Mouse (Mus musculus): ENCODE measurements around the gene Elof1. TPM values are rescaled to one million over a fixed set of nuclear protein-coding genes. Genes with fewer than 3 reads are reported as not detected.
"Not testable (repeated sequence)": the region's sequence is repeated elsewhere in the genome, so short reads cannot be mapped to it uniquely, and the experiment has no call there.

The Elof1 gene
- polyA plus RNA-seq, 1 experiment = 49.8 TPM

DNA sequence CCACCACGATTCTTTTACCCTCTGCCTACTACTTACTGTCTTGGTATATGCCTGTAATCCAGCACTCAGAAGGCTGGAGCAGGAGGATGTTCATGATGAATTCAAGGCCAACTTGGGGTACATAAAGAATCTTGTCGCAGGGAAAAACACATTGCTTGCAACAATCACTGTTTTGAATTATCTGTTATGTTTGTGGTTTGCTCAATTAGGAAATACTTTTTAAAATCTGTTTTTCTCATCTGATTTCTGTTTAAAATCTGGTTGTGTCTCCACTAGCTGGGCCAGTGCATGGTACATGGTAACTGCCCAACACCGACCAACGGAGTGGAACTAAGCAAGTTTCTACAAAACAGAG is 32.3 kb downstream of the Elof1 start:
- no peaks in the 10 kb centered on the region for H3K27me3 ChIP-seq (ENCODE audit: control insufficient read depth, insufficient read depth, low read length, poor library complexity, severe bottlenecking)
- no peaks in the 10 kb centered on the region for H3K36me3 ChIP-seq (ENCODE audit: control insufficient read depth, insufficient read depth, low read length, poor library complexity, severe bottlenecking)
- no peaks in the 10 kb centered on the region for H3K4me1 ChIP-seq (ENCODE audit: control insufficient read depth, insufficient read depth, low read length)
- no peak for TF ChIP-seq POLR2A (IDR thresholded peaks at IDR 0.05; ENCODE audit: insufficient read depth, low read length)
- TF ChIP-seq CTCF (IDR thresholded peaks at IDR 0.05; ENCODE audit: low read depth, low read length) = no peak
- TF ChIP-seq EP300 (IDR thresholded peaks at IDR 0.05; ENCODE audit: insufficient read depth, low read depth, low read length) = no peak
- H3K9ac ChIP-seq (ENCODE audit: low read depth, poor library complexity, severe bottlenecking) = peak overlapping the region; percentile 58
- no peak overlapping the region for H3K27ac ChIP-seq (ENCODE audit: insufficient read depth, low read length)
- peak overlapping the region; percentile 84 for H3K4me3 ChIP-seq (ENCODE audit: low read depth, low read length)
- H3K9me3 ChIP-seq (replicated peaks; ENCODE audit: control insufficient read depth, insufficient read depth, low read length, poor library complexity, severe bottlenecking) = no peaks in the 10 kb centered on the region

DNA sequence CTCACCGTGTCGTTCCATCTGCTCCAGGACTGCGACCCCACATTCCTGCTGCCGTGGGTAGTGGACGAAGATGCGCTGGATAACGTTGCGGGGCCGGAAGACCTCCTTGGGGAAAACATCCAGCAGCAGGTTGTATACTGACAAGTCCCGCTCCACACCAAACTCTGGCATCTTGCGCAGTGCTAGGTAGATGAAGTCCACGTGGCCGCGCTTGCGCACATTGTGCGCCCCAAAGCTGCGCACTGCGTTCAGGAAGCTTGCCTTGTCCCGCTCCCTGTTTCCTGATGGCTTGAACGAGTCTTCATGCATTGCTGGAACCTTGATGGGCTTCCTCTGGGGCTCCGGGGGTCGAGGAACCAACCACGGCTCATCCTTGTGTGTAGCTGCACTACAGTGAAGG is 40.7 kb downstream of the Elof1 start:
- Histone ChIP-seq H3K36me3 (ENCODE audit: control insufficient read depth, insufficient read depth, low read length, poor library complexity, severe bottlenecking) (peaks cover 8% of the 10 kb centered on the region), H3K9me3 (replicated peaks; ENCODE audit: control insufficient read depth, insufficient read depth, low read length, poor library complexity, severe bottlenecking) (no peaks in the 10 kb centered on the region), H3K4me3 (ENCODE audit: low read depth, low read length) (peak overlapping the region; percentile 75), H3K27me3 (ENCODE audit: control insufficient read depth, insufficient read depth, low read length, poor library complexity, severe bottlenecking) (no peaks in the 10 kb centered on the region), H3K4me1 (ENCODE audit: control insufficient read depth, insufficient read depth, low read length) (no peaks in the 10 kb centered on the region), H3K27ac (ENCODE audit: insufficient read depth, low read length) (no peak overlapping the region), H3K9ac (ENCODE audit: low read depth, poor library complexity, severe bottlenecking) (peak overlapping the region; percentile 10; the same call in 1 of the 2 replicates)
- no peak for TF ChIP-seq CTCF (IDR thresholded peaks at IDR 0.05; ENCODE audit: low read depth, low read length)
- no peak for TF ChIP-seq EP300 (IDR thresholded peaks at IDR 0.05; ENCODE audit: insufficient read depth, low read depth, low read length)
- no peak for TF ChIP-seq POLR2A (IDR thresholded peaks at IDR 0.05; ENCODE audit: insufficient read depth, low read length)

DNA sequence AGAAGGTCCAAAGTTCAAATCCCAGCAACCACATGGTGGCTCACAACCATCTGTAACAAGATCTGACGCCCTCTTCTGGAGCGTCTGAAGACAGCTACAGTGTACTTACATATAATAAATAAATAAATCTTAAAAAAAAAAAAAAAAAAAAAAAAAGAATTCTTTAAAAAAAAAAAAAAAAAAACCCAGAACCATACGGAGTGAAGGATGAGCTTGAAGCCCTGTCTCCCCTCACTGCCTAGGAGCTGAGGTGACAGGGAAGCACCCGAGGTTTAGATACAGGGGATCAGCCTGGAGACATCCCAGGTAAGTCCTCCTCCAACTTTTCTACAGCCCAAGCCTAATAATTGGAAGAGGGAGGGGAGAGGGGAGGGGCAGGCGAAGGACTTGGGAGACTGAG is 41.2 kb downstream of the Elof1 start:
- Histone ChIP-seq H3K9ac (ENCODE audit: low read depth, poor library complexity, severe bottlenecking) (peak overlapping the region; percentile 10; the same call in 1 of the 2 replicates), H3K4me3 (ENCODE audit: low read depth, low read length) (peak overlapping the region; percentile 75)
- not testable (repeated sequence) for H3K27me3 ChIP-seq (ENCODE audit: control insufficient read depth, insufficient read depth, low read length, poor library complexity, severe bottlenecking); H3K36me3 ChIP-seq (ENCODE audit: control insufficient read depth, insufficient read depth, low read length, poor library complexity, severe bottlenecking); H3K27ac ChIP-seq (ENCODE audit: insufficient read depth, low read length); H3K9me3 ChIP-seq (replicated peaks; ENCODE audit: control insufficient read depth, insufficient read depth, low read length, poor library complexity, severe bottlenecking); H3K4me1 ChIP-seq (ENCODE audit: control insufficient read depth, insufficient read depth, low read length)

DNA sequence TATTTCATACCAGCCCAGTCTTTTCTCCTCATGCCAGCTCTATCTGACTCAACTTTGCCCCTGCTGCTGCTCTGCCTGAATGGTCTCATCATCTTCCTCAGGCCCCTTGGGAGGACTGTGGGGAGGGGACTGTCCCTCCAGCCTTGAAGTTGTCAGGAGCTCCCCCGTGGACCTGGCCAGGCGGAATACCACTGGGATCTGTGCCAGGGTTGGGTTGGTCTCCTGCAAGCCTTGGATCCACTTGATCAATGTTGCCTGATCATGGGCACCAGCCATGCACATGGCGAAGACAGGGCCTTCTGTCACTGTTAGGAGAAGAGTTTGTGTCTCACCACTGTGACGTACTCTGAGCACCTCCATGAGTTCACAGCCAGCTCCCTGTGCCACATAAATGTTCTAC is 44.7 kb downstream of the Elof1 start:
- no peaks in the 10 kb centered on the region for H3K9me3 ChIP-seq (replicated peaks; ENCODE audit: control insufficient read depth, insufficient read depth, low read length, poor library complexity, severe bottlenecking)
- no peak overlapping the region for H3K9ac ChIP-seq (ENCODE audit: low read depth, poor library complexity, severe bottlenecking)
- no peaks in the 10 kb centered on the region for H3K27me3 ChIP-seq (ENCODE audit: control insufficient read depth, insufficient read depth, low read length, poor library complexity, severe bottlenecking)
- no peaks in the 10 kb centered on the region for H3K4me1 ChIP-seq (ENCODE audit: control insufficient read depth, insufficient read depth, low read length)
- no peak for TF ChIP-seq EP300 (IDR thresholded peaks at IDR 0.05; ENCODE audit: insufficient read depth, low read depth, low read length)
- TF ChIP-seq POLR2A (IDR thresholded peaks at IDR 0.05; ENCODE audit: insufficient read depth, low read length) = no peak
- TF ChIP-seq CTCF (IDR thresholded peaks at IDR 0.05; ENCODE audit: low read depth, low read length) = no peak
- no peak overlapping the region for H3K27ac ChIP-seq (ENCODE audit: insufficient read depth, low read length)
- H3K36me3 ChIP-seq (ENCODE audit: control insufficient read depth, insufficient read depth, low read length, poor library complexity, severe bottlenecking) = peaks cover 8% of the 10 kb centered on the region
- H3K4me3 ChIP-seq (ENCODE audit: low read depth, low read length) = no peak overlapping the region

DNA sequence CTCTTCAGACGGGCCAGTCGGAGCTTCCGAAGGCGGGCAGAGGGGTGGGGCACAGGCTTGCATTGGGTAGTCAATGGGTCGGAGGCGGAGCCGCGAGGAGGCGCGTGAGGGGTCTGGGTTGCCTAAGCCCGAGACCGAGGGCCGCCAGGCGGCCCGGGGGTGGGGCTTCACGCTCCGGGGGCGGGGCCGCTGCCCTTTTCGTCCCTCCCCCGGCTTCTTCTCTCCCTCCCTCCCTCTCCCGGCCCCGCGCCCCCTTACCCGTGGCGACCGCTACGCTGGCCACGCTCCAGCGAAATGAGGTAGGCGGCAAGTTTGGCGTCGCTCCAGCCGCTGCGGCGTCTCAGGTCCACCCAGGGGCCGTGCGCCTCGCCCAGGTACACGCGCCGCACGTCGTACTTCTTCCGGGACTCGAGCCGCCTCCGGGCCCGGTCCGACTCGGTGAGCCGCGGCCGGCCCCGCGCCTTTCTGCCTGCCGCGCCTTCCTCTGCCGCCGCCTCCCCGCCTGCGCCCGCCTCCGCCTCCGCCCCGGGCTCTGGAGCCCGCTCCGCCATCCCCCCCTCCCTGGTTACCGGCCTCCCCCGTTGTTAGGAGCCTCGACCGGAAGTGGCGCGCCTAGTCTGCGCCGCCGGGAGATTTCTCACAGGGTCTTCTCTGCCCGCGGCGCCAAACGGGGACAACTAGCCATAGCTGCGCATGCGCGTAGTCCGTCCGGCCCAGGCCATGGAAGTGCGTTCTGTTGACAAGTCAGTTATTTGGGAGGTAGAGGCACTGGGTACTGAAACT is 46.0 kb downstream of the Elof1 start, which contains the start of the genes Gm49318 and Zfp653:
Gene Gm49318 (minus strand): TSS at position 469 of the 783 bp plus-strand sequence.
Gene Zfp653 (minus strand): TSS at position 586 of the 783 bp plus-strand sequence.
- Histone ChIP-seq H3K9me3 (replicated peaks; ENCODE audit: control insufficient read depth, insufficient read depth, low read length, poor library complexity, severe bottlenecking) (no peaks in the 10 kb centered on the region), H3K9ac (ENCODE audit: low read depth, poor library complexity, severe bottlenecking) (peak within 1 kb of the TSS; percentile 98), H3K36me3 (ENCODE audit: control insufficient read depth, insufficient read depth, low read length, poor library complexity, severe bottlenecking) (peaks cover 8% of the 10 kb centered on the region), H3K4me1 (ENCODE audit: control insufficient read depth, insufficient read depth, low read length) (no peaks in the 10 kb centered on the region), H3K27ac (ENCODE audit: insufficient read depth, low read length) (peak within 1 kb of the TSS; percentile 71), H3K27me3 (ENCODE audit: control insufficient read depth, insufficient read depth, low read length, poor library complexity, severe bottlenecking) (no peaks in the 10 kb centered on the region), H3K4me3 (ENCODE audit: low read depth, low read length) (peak within 1 kb of the TSS; percentile 78)
- no peak for TF ChIP-seq CTCF (IDR thresholded peaks at IDR 0.05; ENCODE audit: low read depth, low read length)
- TF ChIP-seq POLR2A (IDR thresholded peaks at IDR 0.05; ENCODE audit: insufficient read depth, low read length) = no peak
- 0 out of 2 replicates have a peak, but pooled peaks have one; percentile 22 for TF ChIP-seq EP300 (IDR thresholded peaks at IDR 0.05; ENCODE audit: insufficient read depth, low read depth, low read length)

DNA sequence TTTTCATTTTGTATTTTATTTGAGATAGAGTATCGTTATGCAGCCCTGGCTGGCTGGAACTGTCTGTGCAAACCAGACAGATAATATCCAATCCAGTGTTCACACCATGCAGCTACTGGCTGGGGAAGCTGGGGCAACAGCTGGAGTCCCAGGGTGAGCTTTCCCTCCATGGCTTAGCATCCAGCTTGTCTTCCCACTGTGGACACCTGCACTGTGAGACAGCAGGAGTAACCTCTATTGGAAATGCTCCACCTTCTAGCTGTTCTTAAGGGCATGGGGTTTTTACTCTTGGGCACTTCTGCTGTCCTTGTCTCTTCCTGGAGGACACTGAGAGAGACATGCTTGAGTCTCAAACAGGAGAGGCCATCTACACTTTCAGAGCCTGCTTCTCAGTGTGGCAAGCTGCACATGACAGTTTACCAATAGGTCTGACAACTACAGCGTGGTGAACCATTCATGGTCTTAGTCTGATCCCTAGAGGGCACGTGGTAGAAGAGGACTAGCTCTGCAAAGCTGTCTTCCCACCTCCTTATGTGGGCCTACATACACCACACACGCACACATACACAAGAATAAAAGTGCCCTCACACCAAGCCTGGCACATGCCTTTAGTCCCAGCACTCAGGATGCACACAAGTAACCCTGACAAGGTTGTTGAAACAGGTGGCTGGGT is 47.0 kb downstream of the Elof1 start:
- Histone ChIP-seq H3K9ac (ENCODE audit: low read depth, poor library complexity, severe bottlenecking) (peak overlapping the region; percentile 20; the same call in 1 of the 2 replicates), H3K9me3 (replicated peaks; ENCODE audit: control insufficient read depth, insufficient read depth, low read length, poor library complexity, severe bottlenecking) (no peaks in the 10 kb centered on the region), H3K36me3 (ENCODE audit: control insufficient read depth, insufficient read depth, low read length, poor library complexity, severe bottlenecking) (peaks cover 8% of the 10 kb centered on the region), H3K4me3 (ENCODE audit: low read depth, low read length) (peak overlapping the region; percentile 61), H3K27ac (ENCODE audit: insufficient read depth, low read length) (no peak overlapping the region), H3K27me3 (ENCODE audit: control insufficient read depth, insufficient read depth, low read length, poor library complexity, severe bottlenecking) (no peaks in the 10 kb centered on the region), H3K4me1 (ENCODE audit: control insufficient read depth, insufficient read depth, low read length) (no peaks in the 10 kb centered on the region)
- TF ChIP-seq POLR2A (IDR thresholded peaks at IDR 0.05; ENCODE audit: insufficient read depth, low read length) (no peak), CTCF (IDR thresholded peaks at IDR 0.05; ENCODE audit: low read depth, low read length) (no peak)

Measured in ES-Bruce4 (cell line).